Mouse (Mus musculus) left cerebral cortex, adult 8-10 months (tissue): ENCODE results near the gene Eif3m. TPM values are rescaled to one million over a fixed set of nuclear protein-coding genes. Genes with fewer than 3 reads are reported as not detected.
A peak's percentile ranks its signal among the peaks of the same experiment; 100 is the strongest.
"Not testable (repeated sequence)": the region's sequence is repeated elsewhere in the genome, so short reads cannot be mapped to it uniquely, and the experiment has no call there.

Experiments used
- DNase-seq, 2 experiments: peaks; one replicate each; pipeline ENCODE4 v3.0.0; 2022; ENCODE audit warnings: low spot score in 2 of 2
- total RNA-seq, 4 experiments: library from RNA; stranded (reverse); gene quantifications; 2 replicates each; pipeline ENCODE4 v1.2.4; 2022

The Eif3m gene
- 10 to 100 TPM; 90.4 to 98.1 (median 92.0) TPM for total RNA-seq

GRCm38 (mm10) chr2:105016967-105017287 lies at the start of gene Eif3m:
Gene Eif3m (minus strand): TSS chr2:105017080.
- DNase-seq = peak; percentile 88 to 94

GRCm38 (mm10) chr2:105062741-105063372 lies 46.0 kb upstream of the Eif3m start:
- no peak for DNase-seq

GRCm38 (mm10) chr2:105058577-105059116 lies 41.8 kb upstream of the Eif3m start:
- DNase-seq = no peak

- no peak for DNase-seq
Measured at GRCm38 (mm10) chr2:105055529-105055928, 38.6 kb upstream of the Eif3m start.

GRCm38 (mm10) chr2:105048301-105048700 lies 31.4 kb upstream of the Eif3m start:
- no peak for DNase-seq

- no peak for DNase-seq
Measured at GRCm38 (mm10) chr2:105043152-105043551, 26.3 kb upstream of the Eif3m start.

GRCm38 (mm10) chr2:105040859-105041258 lies 24.0 kb upstream of the Eif3m start:
- DNase-seq = no peak

- DNase-seq = no peak
Measured at GRCm38 (mm10) chr2:105038879-105039278, 22.0 kb upstream of the Eif3m start.

- DNase-seq = no peak
Measured at GRCm38 (mm10) chr2:105037956-105038569, 21.2 kb upstream of the Eif3m start.

GRCm38 (mm10) chr2:105036401-105037070 lies 19.7 kb upstream of the Eif3m start:
- no peak for DNase-seq

- no peak for DNase-seq
Measured at GRCm38 (mm10) chr2:105035985-105036384, 19.1 kb upstream of the Eif3m start.

- no peak for DNase-seq
Measured at GRCm38 (mm10) chr2:105034084-105034483, 17.2 kb upstream of the Eif3m start.

- DNase-seq = no peak
Measured at GRCm38 (mm10) chr2:105030505-105030904, 13.6 kb upstream of the Eif3m start.

- no peak for DNase-seq
Measured at GRCm38 (mm10) chr2:105028806-105029205, 11.9 kb upstream of the Eif3m start.

- no peak for DNase-seq
Measured at GRCm38 (mm10) chr2:105026950-105027695, 10.2 kb upstream of the Eif3m start.

- not testable (repeated sequence) for DNase-seq
Measured at GRCm38 (mm10) chr2:105025610-105026009, 8.7 kb upstream of the Eif3m start.

GRCm38 (mm10) chr2:105023815-105024214 lies 6.9 kb upstream of the Eif3m start:
- no peak for DNase-seq

GRCm38 (mm10) chr2:105023031-105023615 lies 6.2 kb upstream of the Eif3m start:
- DNase-seq = no peak

GRCm38 (mm10) chr2:105021836-105022235 lies 5.0 kb upstream of the Eif3m start:
- no peak for DNase-seq

GRCm38 (mm10) chr2:105021256-105021655 lies 4.4 kb upstream of the Eif3m start:
- DNase-seq = no peak

GRCm38 (mm10) chr2:105019457-105019856 lies 2.6 kb upstream of the Eif3m start:
- DNase-seq = no peak
